Mouse (Mus musculus): Measurements from ENCODE around the gene Il6ra. TPM values are rescaled to one million over a fixed set of nuclear protein-coding genes. Genes with fewer than 3 reads are reported as not detected.

Gene Il6ra
- polyA plus RNA-seq, 1 experiment from 2014 or later = 4.5 TPM

DNA sequence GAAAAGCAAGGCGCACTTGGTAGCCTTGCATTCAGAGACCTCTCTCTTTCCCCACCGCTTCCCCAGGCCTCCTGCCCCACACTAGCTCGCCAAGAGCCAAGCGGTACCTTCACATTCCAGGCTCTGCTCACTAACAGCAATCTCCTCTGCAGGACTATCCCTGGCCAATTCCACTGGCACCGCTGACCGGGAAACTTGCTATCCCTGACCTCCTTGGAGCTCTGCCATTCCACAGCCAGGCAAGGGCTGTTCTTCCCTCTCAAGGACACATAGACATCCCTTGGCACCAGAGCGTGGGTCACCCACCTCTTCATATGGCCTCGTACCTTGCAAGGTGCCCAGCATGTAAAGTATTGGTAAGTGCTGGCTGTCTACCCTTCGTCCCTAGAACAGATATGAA lies 29.9 kb upstream of the Il6ra start:
- H3K36me3 ChIP-seq (ENCODE audit: control insufficient read depth, insufficient read depth, low read length) = peaks cover 57% of the 10 kb centered on the region
- TF ChIP-seq EP300 (optimal IDR thresholded peaks at IDR 0.05) (no peak), CTCF (IDR thresholded peaks at IDR 0.05; ENCODE audit: low read depth) (no peak)
- no peak for ATAC-seq (ENCODE audit: low FRiP score, low TSS enrichment)

DNA sequence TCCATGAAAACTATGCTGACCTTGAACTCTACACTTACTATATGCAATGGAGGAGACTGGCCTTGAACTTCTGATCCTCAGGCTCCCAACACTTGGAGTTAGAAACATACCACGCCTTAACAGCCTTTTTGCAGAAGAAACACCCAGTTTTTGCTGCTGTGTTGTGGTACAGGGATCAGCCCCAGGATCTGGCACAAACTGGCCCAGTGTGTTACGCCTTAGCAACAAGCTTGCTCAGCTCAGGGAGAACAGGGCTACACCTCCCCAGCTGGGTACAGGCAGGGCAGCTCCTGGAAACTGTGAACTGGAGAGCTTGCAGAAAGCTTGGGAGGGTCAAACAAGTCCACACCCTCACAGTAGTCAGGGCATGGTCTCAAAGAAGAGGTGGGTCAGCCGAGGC lies 23.5 kb upstream of the Il6ra start:
- DNase-seq (ENCODE audit: low spot score) (peak; percentile 44), ATAC-seq (ENCODE audit: low FRiP score, low TSS enrichment) (peak; percentile 79; the same call in 1 of the 2 replicates)
- Histone ChIP-seq H3K36me3 (ENCODE audit: control insufficient read depth, insufficient read depth, low read length) (peaks cover 17% of the 10 kb centered on the region), H3K27me3 (ENCODE audit: control insufficient read depth, insufficient read depth, low read length) (no peaks in the 10 kb centered on the region), H3K27ac (replicated peaks) (no peak overlapping the region), H3K4me1 (replicated peaks; ENCODE audit: control insufficient read depth, insufficient read depth) (no peaks in the 10 kb centered on the region), H3K4me2 (replicated peaks; ENCODE audit: low read depth) (no peak overlapping the region), H3K9me3 (ENCODE audit: control insufficient read depth, low read length) (no peaks in the 10 kb centered on the region), H3K9ac (ENCODE audit: low read length) (no peak overlapping the region), H3K4me3 (ENCODE audit: low read depth, low read length) (no peak overlapping the region)
- 74% methylated on average over 3 of the region's 3 CpGs for WGBS
- TF ChIP-seq EP300 (optimal IDR thresholded peaks at IDR 0.05) (no peak), CTCF (IDR thresholded peaks at IDR 0.05; ENCODE audit: low read depth) (no peak)

More for the DNA sequence above, 29.9 kb upstream of the Il6ra start:
- H3K4me1 ChIP-seq (replicated peaks; ENCODE audit: control insufficient read depth, insufficient read depth) = no peaks in the 10 kb centered on the region
- no peaks in the 10 kb centered on the region for H3K9me3 ChIP-seq (ENCODE audit: control insufficient read depth, low read length)
- no peak for DNase-seq (ENCODE audit: low spot score)
- H3K9ac ChIP-seq (ENCODE audit: low read length) = no peak overlapping the region
- H3K27ac ChIP-seq (replicated peaks) = no peak overlapping the region
- H3K27me3 ChIP-seq (ENCODE audit: control insufficient read depth, insufficient read depth, low read length) = no peaks in the 10 kb centered on the region
- no peak overlapping the region for H3K4me3 ChIP-seq (ENCODE audit: low read depth, low read length)
- H3K4me2 ChIP-seq (replicated peaks; ENCODE audit: low read depth) = no peak overlapping the region
- WGBS = 86% methylated on average over 9 of the region's 9 CpGs

DNA sequence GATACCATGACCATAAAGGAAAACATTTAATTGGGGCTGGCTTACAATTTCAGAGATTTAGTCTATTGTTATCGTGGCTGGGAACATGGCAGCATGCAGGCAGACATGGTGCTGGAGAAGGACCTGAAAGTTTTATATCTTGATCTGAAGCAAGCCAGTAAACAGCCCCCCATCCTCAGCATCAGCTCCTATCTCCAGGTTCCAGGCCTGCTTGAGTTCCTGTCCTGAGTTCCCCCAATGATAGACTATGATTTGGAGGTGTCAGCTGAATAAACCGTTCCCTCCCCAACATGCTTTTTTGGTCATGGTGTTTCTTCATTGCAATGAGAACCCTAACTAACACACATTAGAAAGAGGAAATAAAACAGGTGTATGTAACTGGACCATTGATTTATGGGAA lies 19.9 kb upstream of the Il6ra start:
- Histone ChIP-seq H3K4me2 (replicated peaks; ENCODE audit: low read depth) (no peak overlapping the region), H3K36me3 (ENCODE audit: control insufficient read depth, insufficient read depth, low read length) (no peaks in the 10 kb centered on the region), H3K9ac (ENCODE audit: low read length) (no peak overlapping the region), H3K4me3 (ENCODE audit: low read depth, low read length) (no peak overlapping the region), H3K27ac (replicated peaks) (no peak overlapping the region), H3K9me3 (ENCODE audit: control insufficient read depth, low read length) (no peaks in the 10 kb centered on the region), H3K4me1 (replicated peaks; ENCODE audit: control insufficient read depth, insufficient read depth) (no peaks in the 10 kb centered on the region), H3K27me3 (ENCODE audit: control insufficient read depth, insufficient read depth, low read length) (no peaks in the 10 kb centered on the region)
- 88% methylated on average over 2 of the region's 2 CpGs for WGBS
- ATAC-seq (ENCODE audit: low FRiP score, low TSS enrichment) (no peak), DNase-seq (ENCODE audit: low spot score) (no peak)
- TF ChIP-seq CTCF (IDR thresholded peaks at IDR 0.05; ENCODE audit: low read depth) = no peak
- no peak for TF ChIP-seq EP300 (optimal IDR thresholded peaks at IDR 0.05)

DNA sequence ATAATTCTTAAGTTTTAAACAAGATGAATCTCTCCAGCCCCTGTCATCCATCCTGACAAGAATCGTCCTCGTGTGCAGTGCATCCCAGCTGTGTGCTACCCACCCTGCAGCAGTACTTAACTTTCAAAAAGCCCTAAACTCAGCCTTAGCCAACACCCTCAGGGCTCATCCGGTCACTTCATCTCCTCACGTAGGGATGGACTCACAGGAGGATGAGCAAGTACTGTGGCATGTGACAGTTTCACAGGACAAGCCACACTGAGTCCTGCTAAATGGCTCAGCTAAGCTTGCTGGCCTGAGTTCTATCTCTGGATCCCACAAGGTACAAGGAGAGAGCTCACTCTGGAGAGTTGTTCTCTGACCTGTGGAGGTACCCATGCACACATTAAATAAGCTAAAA lies 16.0 kb upstream of the Il6ra start:
- Histone ChIP-seq H3K4me2 (replicated peaks; ENCODE audit: low read depth) (no peak overlapping the region), H3K36me3 (ENCODE audit: control insufficient read depth, insufficient read depth, low read length) (no peaks in the 10 kb centered on the region), H3K9ac (ENCODE audit: low read length) (no peak overlapping the region), H3K27me3 (ENCODE audit: control insufficient read depth, insufficient read depth, low read length) (no peaks in the 10 kb centered on the region), H3K4me3 (ENCODE audit: low read depth, low read length) (no peak overlapping the region), H3K27ac (replicated peaks) (no peak overlapping the region), H3K4me1 (replicated peaks; ENCODE audit: control insufficient read depth, insufficient read depth) (no peaks in the 10 kb centered on the region), H3K9me3 (ENCODE audit: control insufficient read depth, low read length) (no peaks in the 10 kb centered on the region)
- WGBS = 46% methylated on average over 4 of the region's 4 CpGs
- ATAC-seq (ENCODE audit: low FRiP score, low TSS enrichment) = no peak
- no peak for DNase-seq (ENCODE audit: low spot score)
- no peak for TF ChIP-seq EP300 (optimal IDR thresholded peaks at IDR 0.05)

DNA sequence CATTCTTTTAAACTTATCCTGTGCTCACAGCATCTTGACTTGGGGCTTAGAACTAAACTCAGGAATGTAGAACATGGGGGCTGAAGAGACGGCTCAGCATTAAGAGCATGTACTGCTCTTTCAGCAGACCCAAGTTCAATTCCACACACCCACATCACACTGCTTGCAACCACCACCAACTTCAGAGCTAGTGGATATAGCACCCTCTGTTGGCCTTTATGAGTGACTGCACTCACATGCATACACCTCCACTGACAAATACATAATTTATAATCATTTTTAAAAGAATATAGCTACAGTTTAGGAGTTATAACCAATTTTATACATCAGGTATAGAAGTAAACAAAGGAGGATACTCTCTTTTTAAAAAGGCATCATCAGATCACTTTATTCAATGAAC lies 13.4 kb upstream of the Il6ra start:
- Histone ChIP-seq H3K27me3 (ENCODE audit: control insufficient read depth, insufficient read depth, low read length) (no peaks in the 10 kb centered on the region), H3K9ac (ENCODE audit: low read length) (no peak overlapping the region), H3K9me3 (ENCODE audit: control insufficient read depth, low read length) (no peaks in the 10 kb centered on the region), H3K4me2 (replicated peaks; ENCODE audit: low read depth) (no peak overlapping the region), H3K27ac (replicated peaks) (no peak overlapping the region), H3K4me3 (ENCODE audit: low read depth, low read length) (no peak overlapping the region), H3K4me1 (replicated peaks; ENCODE audit: control insufficient read depth, insufficient read depth) (no peaks in the 10 kb centered on the region), H3K36me3 (ENCODE audit: control insufficient read depth, insufficient read depth, low read length) (no peaks in the 10 kb centered on the region)
- DNase-seq (ENCODE audit: low spot score) (no peak), ATAC-seq (ENCODE audit: low FRiP score, low TSS enrichment) (no peak)
- TF ChIP-seq EP300 (optimal IDR thresholded peaks at IDR 0.05) = no peak
- peak; percentile 52 for TF ChIP-seq CTCF (IDR thresholded peaks at IDR 0.05; ENCODE audit: low read depth)
- 93% methylated on average over 1 of the region's 1 CpGs for WGBS

DNA sequence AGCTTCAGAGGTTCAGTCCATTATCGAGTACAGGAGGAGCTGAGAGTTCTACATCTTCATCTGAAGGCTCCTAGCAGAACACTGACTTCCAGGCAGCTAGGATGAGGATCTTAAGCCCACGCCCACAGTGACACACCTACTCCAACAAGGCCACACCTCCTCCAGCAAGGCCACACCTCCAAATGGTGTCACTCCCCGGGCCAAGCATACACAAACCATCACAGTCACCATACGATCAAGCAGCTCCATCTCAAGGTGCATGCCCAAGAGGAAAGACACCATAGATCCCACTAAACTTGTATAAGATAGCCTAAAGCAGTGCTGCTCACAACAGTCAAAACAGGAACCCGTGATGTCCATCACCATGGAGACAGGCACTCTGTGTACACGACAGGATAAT lies 7.7 kb upstream of the Il6ra start:
- H3K36me3 ChIP-seq (ENCODE audit: control insufficient read depth, insufficient read depth, low read length) = no peaks in the 10 kb centered on the region
- no peak overlapping the region for H3K27ac ChIP-seq (replicated peaks)
- H3K27me3 ChIP-seq (ENCODE audit: control insufficient read depth, insufficient read depth, low read length) = no peaks in the 10 kb centered on the region
- H3K9ac ChIP-seq (ENCODE audit: low read length) = no peak overlapping the region
- 59% methylated on average over 6 of the region's 6 CpGs for WGBS
- ATAC-seq (ENCODE audit: low FRiP score, low TSS enrichment) = 0 out of 2 replicates have a peak, but pooled peaks have one; percentile 40
- no peak overlapping the region for H3K4me2 ChIP-seq (replicated peaks; ENCODE audit: low read depth)
- TF ChIP-seq CTCF (IDR thresholded peaks at IDR 0.05; ENCODE audit: low read depth) (no peak), EP300 (optimal IDR thresholded peaks at IDR 0.05) (no peak)
- no peaks in the 10 kb centered on the region for H3K9me3 ChIP-seq (ENCODE audit: control insufficient read depth, low read length)
- no peaks in the 10 kb centered on the region for H3K4me1 ChIP-seq (replicated peaks; ENCODE audit: control insufficient read depth, insufficient read depth)
- H3K4me3 ChIP-seq (ENCODE audit: low read depth, low read length) = no peak overlapping the region
- no peak for DNase-seq (ENCODE audit: low spot score)

All from stomach, postnatal 0 days (tissue).